Mouse (Mus musculus): ENCODE results near the gene Glp2r. TPM values are rescaled to one million over a fixed set of nuclear protein-coding genes. Genes with fewer than 3 reads are reported as not detected.

Glp2r gene
- polyA plus RNA-seq, 1 experiment from 2014 or later, result 0.04 TPM

GRCm38 (mm10) chr11:67722399-67723156, 48.4 kb downstream of the Glp2r start:
- no peak for ATAC-seq (replicated peaks)
- Histone ChIP-seq H3K4me1 (no peaks in the 10 kb centered on the region), H3K4me3 (no peak overlapping the region), H3K9ac (no peak overlapping the region), H3K27ac (no peak overlapping the region), H3K9me3 (no peaks in the 10 kb centered on the region), H3K36me3 (replicated peaks) (no peaks in the 10 kb centered on the region), H3K27me3 (replicated peaks) (no peaks in the 10 kb centered on the region), H3K4me2 (no peak overlapping the region)
- WGBS, result 68% methylated on average over 7 of the region's 7 CpGs

- Histone ChIP-seq H3K27ac (no peak overlapping the region), H3K9ac (no peak overlapping the region), H3K27me3 (replicated peaks) (no peaks in the 10 kb centered on the region), H3K9me3 (no peaks in the 10 kb centered on the region), H3K4me3 (no peak overlapping the region), H3K4me2 (no peak overlapping the region), H3K36me3 (replicated peaks) (no peaks in the 10 kb centered on the region), H3K4me1 (no peaks in the 10 kb centered on the region)
- ATAC-seq (replicated peaks), result no peak
- WGBS, result 94% methylated on average over 5 of the region's 5 CpGs
Measured at GRCm38 (mm10) chr11:67721485-67721884, 49.5 kb downstream of the Glp2r start.

GRCm38 (mm10) chr11:67715382-67715781, 55.6 kb downstream of the Glp2r start:
- no peaks in the 10 kb centered on the region for H3K36me3 ChIP-seq (replicated peaks)
- ATAC-seq (replicated peaks), result no peak
- no peak overlapping the region for H3K4me3 ChIP-seq
- H3K9me3 ChIP-seq, result no peaks in the 10 kb centered on the region
- no peak overlapping the region for H3K27ac ChIP-seq
- no peaks in the 10 kb centered on the region for H3K4me1 ChIP-seq
- 93% methylated on average over 4 of the region's 4 CpGs for WGBS
- no peaks in the 10 kb centered on the region for H3K27me3 ChIP-seq (replicated peaks)
- H3K4me2 ChIP-seq, result no peak overlapping the region
- H3K9ac ChIP-seq, result no peak overlapping the region

GRCm38 (mm10) chr11:67712976-67713375, 58.0 kb downstream of the Glp2r start:
- Histone ChIP-seq H3K36me3 (replicated peaks) (no peaks in the 10 kb centered on the region), H3K9ac (no peak overlapping the region), H3K4me2 (no peak overlapping the region), H3K4me1 (no peaks in the 10 kb centered on the region), H3K9me3 (no peaks in the 10 kb centered on the region), H3K27me3 (replicated peaks) (no peaks in the 10 kb centered on the region), H3K27ac (no peak overlapping the region), H3K4me3 (no peak overlapping the region)
- no peak for ATAC-seq (replicated peaks)
- WGBS, result 88% methylated on average over 4 of the region's 4 CpGs

GRCm38 (mm10) chr11:67694703-67695376, 76.1 kb downstream of the Glp2r start, which contains the start of gene Rcvrn:
TSS of gene Rcvrn (plus strand) at chr11:67695326.
- no peaks in the 10 kb centered on the region for H3K9me3 ChIP-seq
- no peaks in the 10 kb centered on the region for H3K4me1 ChIP-seq
- no peaks in the 10 kb centered on the region for H3K27me3 ChIP-seq (replicated peaks)
- H3K27ac ChIP-seq, result no peak within 1 kb of the TSS
- no peak within 1 kb of the TSS for H3K9ac ChIP-seq
- no peaks in the 10 kb centered on the region for H3K36me3 ChIP-seq (replicated peaks)
- no peak for ATAC-seq (replicated peaks)
- H3K4me3 ChIP-seq, result no peak within 1 kb of the TSS
- no peak within 1 kb of the TSS for H3K4me2 ChIP-seq
- 69% methylated on average over 7 of the region's 7 CpGs for WGBS

GRCm38 (mm10) chr11:67686109-67686508, 84.8 kb downstream of the Glp2r start:
- ATAC-seq (replicated peaks), result no peak
- WGBS, result 56% methylated on average over 2 of the region's 2 CpGs
- H3K27ac ChIP-seq, result peak overlapping the region; percentile 67

GRCm38 (mm10) chr11:67681871-67682270, 89.1 kb downstream of the Glp2r start:
- Histone ChIP-seq H3K9me3 (no peaks in the 10 kb centered on the region), H3K4me2 (no peak overlapping the region), H3K4me3 (no peak overlapping the region), H3K4me1 (peaks cover 6% of the 10 kb centered on the region; the same call in 1 of the 2 replicates), H3K9ac (no peak overlapping the region), H3K27ac (no peak overlapping the region), H3K36me3 (replicated peaks) (no peaks in the 10 kb centered on the region), H3K27me3 (replicated peaks) (no peaks in the 10 kb centered on the region)
- no peak for ATAC-seq (replicated peaks)
- WGBS, result 75% methylated on average over 3 of the region's 3 CpGs

More at GRCm38 (mm10) chr11:67686109-67686508, 84.8 kb downstream of the Glp2r start:
- Histone ChIP-seq H3K4me2 (no peak overlapping the region), H3K9ac (no peak overlapping the region), H3K4me3 (no peak overlapping the region), H3K9me3 (no peaks in the 10 kb centered on the region), H3K36me3 (replicated peaks) (no peaks in the 10 kb centered on the region), H3K27me3 (replicated peaks) (no peaks in the 10 kb centered on the region), H3K4me1 (peaks cover 6% of the 10 kb centered on the region; the same call in 1 of the 2 replicates)

- no peak for ATAC-seq (replicated peaks)
Measured at GRCm38 (mm10) chr11:67679930-67680329, 91.0 kb downstream of the Glp2r start.

GRCm38 (mm10) chr11:67679300-67679699, 91.7 kb downstream of the Glp2r start:
- H3K4me2 ChIP-seq, result no peak overlapping the region
- no peaks in the 10 kb centered on the region for H3K9me3 ChIP-seq
- H3K36me3 ChIP-seq (replicated peaks), result no peaks in the 10 kb centered on the region
- H3K4me1 ChIP-seq, result no peaks in the 10 kb centered on the region
- no peak overlapping the region for H3K27ac ChIP-seq
- ATAC-seq (replicated peaks), result no peak
- no peak overlapping the region for H3K9ac ChIP-seq
- WGBS, result 75% methylated on average over 5 of the region's 5 CpGs
- no peaks in the 10 kb centered on the region for H3K27me3 ChIP-seq (replicated peaks)
- no peak overlapping the region for H3K4me3 ChIP-seq

More at GRCm38 (mm10) chr11:67679930-67680329, 91.0 kb downstream of the Glp2r start:
- no peak overlapping the region for H3K9ac ChIP-seq
- H3K4me2 ChIP-seq, result no peak overlapping the region
- no peaks in the 10 kb centered on the region for H3K36me3 ChIP-seq (replicated peaks)
- H3K4me3 ChIP-seq, result no peak overlapping the region
- no peak overlapping the region for H3K27ac ChIP-seq
- H3K27me3 ChIP-seq (replicated peaks), result no peaks in the 10 kb centered on the region
- 93% methylated on average over 2 of the region's 2 CpGs for WGBS
- H3K4me1 ChIP-seq, result no peaks in the 10 kb centered on the region
- no peaks in the 10 kb centered on the region for H3K9me3 ChIP-seq

GRCm38 (mm10) chr11:67675562-67676540, 95.1 kb downstream of the Glp2r start:
- no peaks in the 10 kb centered on the region for H3K9me3 ChIP-seq
- no peaks in the 10 kb centered on the region for H3K27me3 ChIP-seq (replicated peaks)
- ATAC-seq (replicated peaks), result peak; percentile 81
- 58% methylated on average over 12 of the region's 12 CpGs for WGBS
- no peak overlapping the region for H3K4me3 ChIP-seq
- no peak overlapping the region for H3K4me2 ChIP-seq
- no peaks in the 10 kb centered on the region for H3K36me3 ChIP-seq (replicated peaks)
- H3K4me1 ChIP-seq, result no peaks in the 10 kb centered on the region
- no peak overlapping the region for H3K9ac ChIP-seq
- H3K27ac ChIP-seq, result no peak overlapping the region

- Histone ChIP-seq H3K27me3 (replicated peaks) (no peaks in the 10 kb centered on the region), H3K27ac (no peak overlapping the region), H3K9me3 (no peaks in the 10 kb centered on the region), H3K9ac (no peak overlapping the region), H3K4me3 (no peak overlapping the region), H3K4me2 (no peak overlapping the region), H3K4me1 (peaks cover 6% of the 10 kb centered on the region; the same call in 1 of the 2 replicates), H3K36me3 (replicated peaks) (no peaks in the 10 kb centered on the region)
- WGBS, result 71% methylated on average over 5 of the region's 5 CpGs
- ATAC-seq (replicated peaks), result no peak
Measured at GRCm38 (mm10) chr11:67672140-67672539, 98.8 kb downstream of the Glp2r start.

- Histone ChIP-seq H3K9me3 (no peaks in the 10 kb centered on the region), H3K27ac (no peak overlapping the region), H3K4me1 (peaks cover 6% of the 10 kb centered on the region; the same call in 1 of the 2 replicates), H3K9ac (no peak overlapping the region), H3K4me2 (no peak overlapping the region), H3K4me3 (no peak overlapping the region), H3K36me3 (replicated peaks) (no peaks in the 10 kb centered on the region), H3K27me3 (replicated peaks) (no peaks in the 10 kb centered on the region)
- WGBS, result 98% methylated on average over 6 of the region's 6 CpGs
- no peak for ATAC-seq (replicated peaks)
Measured at GRCm38 (mm10) chr11:67670031-67670430, 100.9 kb downstream of the Glp2r start.
